Mouse (Mus musculus) G1E (cell line): ENCODE results near the gene Hectd4.

ENCODE experiments used
- CTCF ChIP-seq: IDR thresholded peaks from 2 replicates; pipeline ENCODE4 v1.5.1; 2012; ENCODE audit warnings: low read depth, low read length, inconsistent platforms, mixed read lengths
- GATA2 ChIP-seq: IDR thresholded peaks from 2 replicates; pipeline ENCODE4 v1.6.1; 2012; ENCODE audit warnings: low read depth, low read length, inconsistent platforms, borderline replicate concordance
- POLR2AphosphoS5 ChIP-seq: IDR thresholded peaks from 2 replicates; pipeline ENCODE4 v1.6.1; 2012; ENCODE audit warnings: low read depth, low read length, inconsistent platforms; ENCODE audit not compliant: insufficient replicate concordance

GRCm38 (mm10) chr5:121206540-121206939 lies 13.5 kb upstream of the Hectd4 start:
- TF ChIP-seq CTCF = no peak
- TF ChIP-seq GATA2 = no peak
- TF ChIP-seq POLR2AphosphoS5 = no peak
